Mouse (Mus musculus): ENCODE measurements around the gene Hapln2. TPM values are rescaled to one million over a fixed set of nuclear protein-coding genes. Genes with fewer than 3 reads are reported as not detected.

Gene Hapln2
- total RNA-seq, 2 experiments from 2014 or later = 0.42 to 1.0 TPM

DNA sequence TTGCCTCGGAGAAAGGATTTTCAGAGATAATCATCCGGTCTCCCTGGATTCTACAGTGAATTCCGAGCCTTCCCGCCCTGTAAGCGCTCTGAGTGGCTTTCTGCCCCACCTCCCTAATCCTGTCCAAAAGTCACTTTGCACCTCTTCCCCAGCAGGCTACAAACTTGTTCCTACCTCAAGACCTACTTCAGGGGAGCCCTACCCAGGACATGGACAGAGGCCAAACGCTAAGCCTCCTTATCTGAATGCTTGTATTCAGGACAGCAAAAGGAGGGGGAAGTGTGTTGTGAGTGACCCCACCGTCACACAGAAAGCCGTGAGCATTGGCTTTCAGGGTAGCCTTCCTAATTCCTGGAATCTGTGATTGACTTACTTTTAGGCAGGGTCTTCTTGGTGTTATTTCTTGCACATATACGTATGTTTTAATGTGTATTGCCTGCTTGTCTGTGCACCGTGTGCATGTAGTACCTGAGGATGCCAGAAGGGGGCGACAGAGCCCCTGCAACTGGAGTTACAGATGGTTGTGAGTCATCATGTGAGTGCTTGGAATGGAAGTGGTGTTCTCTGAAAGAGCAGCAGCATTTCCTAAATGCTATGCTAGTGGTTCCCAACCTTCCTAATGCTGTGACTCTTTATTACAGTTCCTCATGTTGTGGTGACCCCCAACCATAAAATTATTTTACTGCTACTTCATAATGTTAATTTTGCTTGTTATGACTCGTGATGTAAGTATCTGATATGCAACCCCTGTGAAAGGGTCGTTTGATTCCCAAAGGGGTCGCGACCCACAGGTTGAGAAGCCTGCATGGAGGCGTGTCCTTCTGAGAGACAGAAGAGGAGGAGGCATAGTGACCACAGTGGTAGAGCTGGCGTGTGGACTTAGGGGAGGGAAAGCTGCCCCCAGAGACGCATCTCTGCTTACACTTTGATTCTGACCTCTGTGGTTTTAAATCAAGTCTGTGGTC, 21.3 kb downstream of the Hapln2 start:
- no peak for DNase-seq (ENCODE audit: low spot score in 2 of 2)

DNA sequence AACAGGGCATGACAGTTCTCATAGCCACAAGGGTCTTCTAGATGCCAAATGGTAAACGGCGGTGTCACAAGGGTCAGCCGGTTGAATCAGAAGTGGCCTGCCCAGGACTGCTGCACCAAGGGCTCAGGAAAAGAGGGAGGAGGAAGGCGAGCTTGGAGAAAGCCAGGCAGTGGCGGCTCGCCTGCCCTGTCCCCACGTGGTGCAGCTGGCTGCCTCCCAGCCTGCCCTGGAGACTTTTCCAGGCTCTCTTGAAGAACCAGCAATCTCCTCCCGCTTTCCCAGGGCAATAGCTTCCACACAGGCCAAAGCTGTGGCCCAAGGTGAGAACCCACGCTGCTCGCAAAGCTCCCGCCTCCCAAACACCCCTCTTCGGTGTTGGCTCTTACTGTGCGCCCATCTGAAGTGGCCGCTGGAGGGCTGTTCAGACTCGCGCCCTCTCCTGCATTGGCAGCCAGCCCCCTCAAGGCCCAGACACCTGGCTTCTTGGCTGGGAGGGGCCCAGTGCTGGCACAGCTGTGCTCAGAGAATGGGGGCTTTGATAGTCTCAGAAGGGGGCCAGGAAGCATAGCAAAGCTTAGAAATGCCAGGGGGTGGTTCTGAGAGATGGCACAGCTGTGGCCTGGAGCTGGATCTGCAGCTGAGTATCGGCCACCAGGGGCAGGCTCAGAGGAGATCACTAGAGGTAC, 24.9 kb downstream of the Hapln2 start:
- DNase-seq (ENCODE audit: low spot score in 2 of 2) = peak; percentile 51 to 67

DNA sequence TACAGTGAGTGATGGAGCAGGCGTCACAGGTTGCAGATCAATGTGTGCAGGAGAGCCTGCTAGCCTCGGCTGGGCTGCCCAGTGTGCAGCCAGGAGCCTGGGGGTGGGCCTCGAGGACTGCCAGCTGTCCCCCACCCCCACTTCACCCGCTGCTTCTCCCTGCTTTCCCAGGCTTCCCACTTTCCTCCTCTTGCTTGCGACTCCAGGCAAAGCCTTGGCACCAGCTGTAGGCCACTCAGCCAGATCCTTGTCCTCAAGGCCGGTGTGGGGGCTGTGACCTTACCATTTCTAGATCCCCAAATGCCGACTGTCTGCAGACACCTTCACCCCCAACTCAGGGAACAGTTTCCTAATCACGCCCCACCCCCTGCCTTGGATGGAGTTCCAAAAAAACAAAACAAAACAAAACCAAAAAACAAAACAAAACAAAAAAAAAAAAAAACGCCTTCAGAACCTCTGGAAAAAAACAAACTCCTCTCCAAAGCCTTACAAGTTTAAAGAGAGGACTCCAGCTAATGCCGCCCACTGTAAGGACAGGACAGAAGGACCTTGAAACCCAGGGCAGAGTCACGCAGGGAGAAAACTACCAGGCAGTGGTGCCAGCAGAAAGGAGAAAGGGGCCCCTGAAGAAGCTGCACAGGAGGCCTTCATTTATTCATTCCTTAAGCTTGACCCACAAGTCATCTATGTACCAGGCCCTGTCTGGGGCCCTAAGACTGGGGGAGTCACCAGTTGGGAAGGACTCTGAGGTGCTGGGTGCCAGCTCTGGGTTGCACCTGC, 26.4 kb downstream of the Hapln2 start:
- peak in 1 of 2 experiments; percentile 42 for DNase-seq (ENCODE audit: low spot score in 2 of 2)

DNA sequence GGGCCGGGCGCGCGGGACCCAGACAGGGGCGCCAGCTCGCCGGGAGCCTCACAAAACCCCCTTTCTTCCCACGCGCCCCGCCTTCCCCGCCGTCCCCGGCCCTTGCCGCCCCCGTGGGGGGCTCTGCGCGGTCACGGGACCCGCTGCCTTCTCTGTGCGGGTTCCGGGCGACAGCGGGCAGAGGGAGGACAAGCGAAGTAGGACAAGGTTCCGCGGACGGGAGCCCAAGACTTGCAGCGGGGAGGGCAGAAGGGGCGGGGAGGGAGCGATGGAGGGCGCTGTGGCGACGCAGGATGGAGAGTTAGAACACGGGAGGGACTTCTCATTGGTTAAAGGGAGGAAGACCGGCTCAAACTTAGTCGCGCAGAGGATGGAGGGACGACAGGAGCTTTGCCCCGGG, 27.2 kb downstream of the Hapln2 start, which contains the start of gene Bcan:
Gene Bcan, minus strand, starts transcription at position 50 of the 400 bp plus-strand sequence.
- peak; percentile 69 to 80 for DNase-seq (ENCODE audit: low spot score in 2 of 2)

DNA sequence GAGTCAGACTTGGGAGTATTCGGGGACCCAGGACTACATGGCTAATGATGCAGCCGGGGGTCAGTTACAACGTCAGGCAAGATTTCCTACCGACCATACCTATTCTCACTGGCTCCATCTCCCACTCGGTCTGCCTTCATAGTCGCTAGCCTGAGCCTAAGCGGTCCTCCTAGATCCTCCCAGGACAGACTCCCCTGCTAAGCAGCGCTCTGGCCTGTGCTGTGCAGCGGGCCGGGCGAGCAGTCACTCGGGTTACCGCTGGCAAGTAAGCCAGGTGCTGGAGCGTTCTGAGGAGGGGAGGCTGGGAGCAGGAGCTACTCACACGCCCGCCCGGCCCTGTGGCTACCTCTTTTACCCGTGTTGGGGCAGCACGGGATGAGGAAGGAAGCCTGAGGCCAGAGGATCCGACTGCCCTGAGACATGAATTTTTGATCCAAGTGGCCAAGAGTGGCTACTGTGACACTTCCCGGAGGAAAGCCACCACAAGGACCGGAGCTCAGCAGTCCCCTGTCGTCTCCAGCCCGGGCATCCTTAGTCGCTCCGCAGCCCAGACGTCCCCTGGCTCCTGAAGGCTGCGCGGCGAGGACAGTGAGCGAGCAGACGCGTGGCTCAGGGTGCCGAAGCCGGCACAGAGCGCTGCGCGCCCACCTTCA, 28.0 kb downstream of the Hapln2 start:
- DNase-seq (ENCODE audit: low spot score in 2 of 2) = peak; percentile 29 to 37

DNA sequence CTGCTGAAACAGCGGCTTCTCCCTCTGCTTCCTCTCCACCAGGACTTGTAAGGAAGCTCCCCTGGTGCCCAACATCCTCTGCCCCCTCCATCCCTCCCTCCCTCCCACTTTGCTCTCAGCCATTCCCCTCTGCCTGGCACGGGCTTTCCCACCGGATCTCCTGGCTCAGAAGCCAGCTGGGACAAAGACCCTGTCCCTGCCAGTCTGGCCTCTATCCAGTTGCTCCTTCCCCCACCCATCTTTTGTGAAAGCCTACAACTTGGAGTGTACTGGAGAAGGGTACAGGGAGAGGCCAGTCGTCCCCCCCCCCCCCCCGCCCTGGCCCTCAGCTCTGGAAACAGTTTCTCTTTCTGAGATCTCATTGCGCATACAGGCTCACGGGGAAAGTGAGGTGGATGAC, 28.6 kb downstream of the Hapln2 start:
- DNase-seq (ENCODE audit: low spot score in 2 of 2) = peak; percentile 77 to 82

DNA sequence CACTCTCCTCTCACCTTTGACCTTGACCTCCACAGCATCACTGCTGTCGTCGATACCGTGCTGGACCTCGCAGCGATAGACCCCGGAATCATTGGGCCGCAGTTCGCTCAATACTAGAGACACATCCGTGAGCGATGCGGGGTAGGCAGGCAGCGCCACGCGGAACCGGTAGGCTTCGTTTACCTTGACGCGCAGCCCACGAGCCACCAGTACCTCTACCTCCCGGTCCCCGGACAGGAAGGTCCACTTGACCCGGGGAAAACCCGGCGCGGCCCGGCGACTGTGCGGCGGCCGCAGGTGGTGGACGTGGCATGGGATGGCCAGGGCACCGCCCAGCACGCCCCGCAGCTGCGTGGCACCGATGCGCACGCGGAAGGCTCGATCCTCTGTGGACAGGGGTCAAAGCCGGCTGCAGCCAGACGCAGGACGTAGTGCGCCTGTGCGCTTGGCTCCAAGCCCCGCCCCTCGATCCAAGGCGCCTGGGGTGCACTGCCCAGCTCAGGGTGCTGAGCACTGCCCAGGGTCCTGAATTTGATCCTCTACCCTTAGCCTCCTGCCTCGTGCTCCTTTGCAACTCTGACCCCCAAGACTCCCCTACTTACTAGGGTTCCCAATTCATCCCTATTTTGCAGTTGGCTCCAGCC, 30.3 kb downstream of the Hapln2 start:
- DNase-seq (ENCODE audit: low spot score in 2 of 2) = no peak

DNA sequence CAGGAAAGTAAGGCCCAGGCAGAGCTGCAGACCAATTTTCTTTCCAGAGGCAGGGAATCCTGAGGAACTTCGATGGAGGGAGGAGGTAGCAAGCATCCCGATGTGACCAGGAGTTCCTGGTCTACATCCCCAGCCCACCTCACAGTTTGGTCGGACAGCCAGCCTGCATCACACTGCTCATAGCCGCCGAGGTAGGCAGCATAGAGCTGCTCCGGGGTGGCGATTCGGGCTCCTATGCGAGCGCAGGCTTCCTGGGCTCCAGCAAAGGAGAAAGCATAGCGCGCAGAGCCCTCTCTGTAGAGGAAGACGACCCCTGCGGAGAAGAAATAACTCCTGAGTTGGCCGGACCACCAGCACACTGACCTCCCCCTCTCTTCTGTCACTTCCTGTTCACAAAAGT, 31.0 kb downstream of the Hapln2 start:
- DNase-seq (ENCODE audit: low spot score in 2 of 2) = no peak

DNA sequence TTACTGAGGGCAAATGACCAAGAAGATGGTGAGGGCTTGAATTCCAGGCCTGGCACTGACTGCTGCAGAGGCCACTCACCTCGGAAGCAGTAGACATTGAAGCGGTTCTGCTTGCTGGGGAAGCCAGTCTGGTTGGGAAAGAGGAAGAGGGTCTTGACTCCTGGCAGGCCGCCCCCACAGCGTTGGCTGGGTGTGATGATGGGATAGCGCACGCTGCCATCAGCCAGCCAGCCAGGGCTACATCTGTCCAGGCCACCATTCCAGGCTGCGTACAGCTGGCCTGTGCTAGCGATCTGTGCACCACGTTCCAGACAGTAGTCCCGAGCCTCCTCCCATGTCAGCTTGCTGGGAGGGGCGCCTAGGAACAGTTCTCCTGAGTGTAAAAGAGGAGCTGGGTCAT, 32.1 kb downstream of the Hapln2 start:
- no peak for DNase-seq (ENCODE audit: low spot score in 2 of 2)

DNA sequence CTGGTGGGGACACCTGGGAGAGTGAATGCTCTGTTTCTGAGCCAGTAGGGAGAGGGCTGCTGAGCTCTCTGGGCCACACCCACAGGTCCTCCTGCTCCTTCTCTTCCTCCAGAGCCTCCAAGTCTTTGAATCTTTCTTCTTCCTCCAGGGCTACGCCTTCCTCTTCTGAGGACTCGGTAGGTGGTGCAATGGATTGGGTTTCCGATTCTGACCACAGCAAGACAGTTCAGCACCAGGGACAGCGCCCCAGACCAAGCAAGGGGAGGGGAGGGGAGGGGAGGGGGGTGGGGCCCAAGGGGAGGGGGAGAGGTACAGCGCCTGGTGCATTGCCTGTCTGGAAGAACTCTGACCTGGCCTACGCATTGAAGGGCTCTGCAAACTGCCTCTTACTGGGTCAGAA, 33.9 kb downstream of the Hapln2 start:
- no peak for DNase-seq (ENCODE audit: low spot score in 2 of 2)

DNA sequence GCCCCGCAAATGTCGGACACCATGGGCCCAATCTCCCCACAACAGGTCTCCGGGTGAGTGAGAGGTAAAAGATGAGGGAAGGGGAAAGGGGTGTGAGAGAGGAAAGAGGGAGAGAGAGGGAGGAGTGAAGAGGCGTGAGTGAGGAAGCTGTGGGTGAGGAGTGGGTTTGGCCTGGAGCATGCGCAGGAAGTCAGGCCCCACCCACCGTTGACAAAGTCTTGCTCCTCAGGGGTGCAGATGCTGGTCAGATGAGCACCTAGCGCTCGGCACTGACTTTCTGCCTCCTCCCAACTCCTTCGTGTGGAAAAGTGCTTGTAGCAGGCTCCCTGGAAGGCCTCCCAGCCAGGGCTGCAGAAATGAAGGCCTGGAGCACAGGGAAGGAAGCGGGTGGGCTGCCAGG, 37.4 kb downstream of the Hapln2 start:
- DNase-seq (ENCODE audit: low spot score in 2 of 2) = no peak

DNA sequence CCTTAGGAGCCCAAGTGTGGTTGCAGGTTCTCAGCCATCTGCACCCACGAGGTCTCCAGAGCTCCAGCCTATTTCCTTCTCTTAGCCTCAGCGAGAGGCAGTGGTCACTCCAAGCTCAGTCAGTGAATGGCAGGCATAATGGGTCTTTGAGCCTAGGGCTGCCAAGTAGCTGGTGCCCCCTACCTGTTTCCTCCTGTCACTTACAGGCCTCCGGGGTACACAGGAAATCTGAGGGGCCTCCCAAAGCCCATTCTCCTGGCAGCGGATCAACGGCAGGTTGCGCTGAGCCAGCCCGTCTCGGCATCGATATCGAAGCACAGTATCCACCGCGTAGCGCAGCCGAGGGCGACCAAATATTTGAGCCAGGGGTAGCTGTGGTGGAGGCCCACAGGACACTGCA, 39.3 kb downstream of the Hapln2 start:
- DNase-seq (ENCODE audit: low spot score in 2 of 2) = no peak

DNA sequence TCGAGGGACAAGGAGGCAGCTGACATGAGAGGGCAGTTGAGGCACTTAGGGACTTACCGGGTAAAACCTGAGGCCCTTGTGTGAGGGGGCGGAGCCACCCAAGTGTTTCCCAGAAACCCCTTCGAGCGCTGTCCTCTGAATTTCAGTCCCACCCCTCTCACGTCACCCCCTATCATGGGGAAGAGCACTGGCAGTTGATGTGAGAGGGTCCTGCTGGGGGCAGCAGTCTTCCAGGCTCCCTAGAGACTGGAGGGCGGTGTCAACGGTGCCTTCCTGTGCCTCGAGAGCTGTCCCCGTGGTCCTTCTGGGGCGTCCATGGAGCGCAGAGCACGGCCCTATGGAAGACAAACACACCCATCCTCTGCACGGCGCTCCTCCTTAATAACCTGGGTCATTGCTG, 39.8 kb downstream of the Hapln2 start:
- DNase-seq (ENCODE audit: low spot score in 2 of 2) = peak in 1 of 2 experiments; percentile 64

DNA sequence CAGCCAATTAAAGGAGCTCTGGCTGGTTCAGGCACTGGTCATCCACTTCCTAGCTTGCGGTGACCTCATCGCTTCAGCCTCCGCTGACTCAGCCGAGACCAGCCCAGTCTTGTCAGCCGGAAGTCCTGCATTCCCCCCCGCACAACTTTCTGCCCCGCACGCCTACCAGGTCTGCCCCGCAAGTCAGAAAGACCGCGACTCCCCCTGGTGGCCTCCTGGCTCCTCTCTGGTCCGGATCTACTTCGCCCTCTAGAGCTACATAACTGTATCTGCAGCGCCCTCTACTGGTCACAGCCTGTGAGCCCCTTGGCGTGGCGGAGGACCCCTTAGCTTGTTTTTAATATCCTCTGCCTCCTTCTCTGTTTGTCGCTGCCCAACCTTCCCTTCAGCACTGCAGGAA, 40.5 kb downstream of the Hapln2 start:
- DNase-seq (ENCODE audit: low spot score in 2 of 2) = peak; percentile 98 to 99

DNA sequence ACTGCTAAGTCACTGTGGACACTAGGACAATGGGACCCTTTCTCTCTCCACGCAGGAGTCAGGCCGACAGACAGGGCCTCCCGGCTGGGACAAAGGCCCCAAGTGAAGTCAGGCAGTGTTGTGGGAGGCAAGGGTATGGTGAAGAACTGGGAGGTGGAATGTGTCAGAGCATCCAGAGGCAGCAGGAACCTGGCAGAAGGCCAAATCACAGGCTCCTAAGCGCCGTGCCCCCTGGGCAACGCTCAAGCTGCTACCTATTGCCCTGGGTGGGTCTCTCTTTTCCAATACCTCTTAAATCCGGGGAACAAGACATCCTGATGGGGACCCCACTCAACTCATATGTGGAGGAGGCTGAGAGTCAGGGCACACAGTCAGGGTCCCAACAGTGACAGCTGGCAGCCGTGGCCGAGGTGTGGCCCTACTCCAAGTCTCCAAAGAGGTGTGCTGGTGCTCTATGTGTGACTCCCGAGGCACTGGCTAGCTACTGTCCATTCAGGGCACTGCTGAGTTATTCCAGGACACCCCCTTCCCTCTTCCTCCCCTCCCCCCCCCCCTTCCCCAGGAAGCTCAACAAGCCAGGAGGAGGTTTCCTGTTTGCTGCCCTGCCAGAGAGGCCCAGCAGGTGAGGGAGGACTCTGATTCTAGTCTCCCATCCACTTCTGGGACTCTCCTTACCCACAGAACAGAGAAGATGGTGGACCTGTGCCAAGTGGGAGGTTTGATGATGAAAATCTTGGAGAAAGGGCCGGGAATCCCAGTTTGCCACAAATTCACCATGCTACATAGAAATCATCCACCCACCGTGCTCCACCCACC, 41.7 kb downstream of the Hapln2 start:
- DNase-seq (ENCODE audit: low spot score in 2 of 2) = no peak

DNA sequence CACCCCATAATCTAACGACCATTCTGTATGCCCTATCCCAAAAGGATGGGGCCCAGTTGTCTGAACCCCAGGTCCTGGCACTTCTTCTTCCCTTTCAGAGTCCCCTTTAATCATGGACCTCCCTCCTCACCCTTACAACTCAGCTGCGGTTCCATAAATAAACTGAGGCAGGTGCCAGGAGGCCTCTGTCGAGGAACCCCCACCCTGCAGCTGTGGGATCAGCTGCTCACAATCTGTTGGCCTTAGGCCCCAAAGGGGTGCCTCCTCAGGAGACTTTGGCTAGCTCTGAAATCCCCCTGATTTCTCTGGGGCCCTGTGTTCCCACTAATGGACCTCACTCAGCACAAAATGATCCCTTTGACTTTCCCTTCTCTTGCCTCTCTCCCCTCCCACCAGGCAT, 43.3 kb downstream of the Hapln2 start:
- DNase-seq (ENCODE audit: low spot score in 2 of 2) = peak in 1 of 2 experiments; percentile 3

DNA sequence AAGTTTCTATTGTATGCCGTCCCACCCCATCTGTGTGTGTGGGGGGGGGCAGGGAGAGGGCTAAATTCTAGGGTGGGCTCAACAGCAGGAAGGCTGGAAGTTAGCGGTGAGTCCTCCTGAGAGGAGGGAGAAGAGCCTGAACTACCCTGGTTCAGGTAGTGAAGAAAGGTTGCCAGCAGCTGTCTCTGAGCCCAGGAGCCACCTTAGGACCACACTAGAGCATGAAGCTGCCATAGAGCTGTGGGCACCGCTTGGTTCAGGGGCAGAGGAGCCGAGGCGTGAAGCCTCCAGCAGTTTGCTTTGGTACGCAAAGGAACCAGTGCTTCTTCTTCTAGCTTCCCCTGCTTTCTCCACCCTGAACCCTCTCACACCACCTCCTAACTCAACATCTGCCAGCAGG, 43.8 kb downstream of the Hapln2 start:
- no peak for DNase-seq (ENCODE audit: low spot score in 2 of 2)

DNA sequence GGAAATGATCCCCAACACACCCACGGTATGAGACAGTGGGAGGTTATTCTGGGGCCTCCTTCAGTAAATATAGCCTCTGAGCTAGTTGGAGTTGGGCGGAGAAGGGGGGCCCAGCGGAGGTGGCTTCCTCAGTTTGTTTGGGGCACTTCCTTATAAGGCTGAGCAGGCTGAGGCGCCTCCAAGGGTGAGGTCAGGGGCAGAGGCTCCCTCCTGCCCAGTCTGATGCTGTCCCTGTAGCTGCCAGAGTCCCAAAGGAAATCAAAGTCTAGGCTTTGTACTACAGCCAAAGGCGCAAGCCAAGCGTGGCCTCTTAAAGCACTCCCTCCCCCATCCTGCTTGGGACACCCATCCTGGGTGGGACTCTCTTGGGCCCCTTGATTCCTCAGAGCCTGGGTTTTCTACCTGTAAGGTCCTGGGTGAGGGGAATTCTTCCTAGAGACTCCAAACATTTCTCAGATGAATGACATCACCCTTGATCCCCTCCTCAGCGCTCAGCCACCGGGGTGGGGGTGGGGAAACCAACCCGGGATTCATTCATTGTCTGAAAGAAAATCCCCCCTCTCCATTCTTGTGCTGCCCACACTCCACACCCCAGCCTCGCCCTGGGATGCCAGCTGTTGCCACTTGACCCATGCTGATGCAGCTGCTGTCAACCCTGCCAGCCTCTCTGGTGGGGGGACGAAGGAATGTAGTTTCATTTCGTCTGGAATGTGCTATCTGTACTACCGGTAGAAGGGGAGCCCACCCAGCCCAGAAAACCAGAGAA, 44.4 kb downstream of the Hapln2 start:
- DNase-seq (ENCODE audit: low spot score in 2 of 2) = no peak
